Mouse (Mus musculus): Measurements from ENCODE around the gene Kif15.

DNA sequence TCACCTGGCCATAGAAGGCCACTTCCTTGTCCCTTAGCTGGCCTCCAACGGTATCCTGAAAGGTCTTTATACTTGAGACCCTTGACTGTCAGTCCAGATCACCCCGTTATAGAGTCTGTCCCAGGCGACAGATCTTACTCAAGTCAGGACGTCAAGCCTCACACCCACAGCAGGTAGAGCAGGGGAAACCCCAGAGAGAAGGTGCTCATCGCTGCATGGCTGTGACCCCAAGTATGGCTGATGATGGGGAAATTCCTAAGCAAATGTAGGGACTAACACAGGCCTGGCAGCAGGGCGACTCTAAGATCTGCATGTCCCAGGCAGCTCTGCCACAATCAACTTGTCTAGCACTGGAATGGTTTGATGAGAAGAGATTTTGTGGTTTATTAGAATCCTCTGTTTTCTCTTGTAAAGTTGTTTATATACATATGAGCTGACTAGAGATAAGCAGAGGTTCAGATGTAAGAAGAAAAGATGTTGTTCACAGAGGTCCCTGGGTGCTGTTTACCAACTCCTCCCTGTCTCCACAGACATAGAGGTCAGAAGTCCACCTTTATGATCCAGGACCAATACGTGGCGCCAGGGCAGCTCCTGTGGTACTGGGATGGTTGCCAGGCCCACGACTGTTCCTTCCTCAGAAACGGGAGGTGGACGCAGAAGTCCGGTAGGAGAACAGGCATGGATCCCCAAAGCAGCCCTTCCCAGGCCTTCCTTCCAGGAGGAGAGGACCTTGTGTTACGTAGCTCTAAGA is 80.8 kb downstream of the Kif15 start:
- TF ChIP-seq CTCF (conservative IDR thresholded peaks at IDR 0.05; ENCODE audit: low read length) (no peak), NANOG (IDR thresholded peaks at IDR 0.05; ENCODE audit: borderline replicate concordance, low read length) (no peak)

Measured in E14TG2a.4 (cell line).